Mouse (Mus musculus) embryo, embryonic 11 days (tissue): ENCODE measurements around the gene Pkp2.
"Not testable (repeated sequence)": the region's sequence is repeated elsewhere in the genome, so short reads cannot be mapped to it uniquely, and the experiment has no call there.

Experiments used
- DNase-seq: peaks from one replicate; pipeline ENCODE4 v3.0.0-alpha.2; 2015

Pkp2 gene

DNA sequence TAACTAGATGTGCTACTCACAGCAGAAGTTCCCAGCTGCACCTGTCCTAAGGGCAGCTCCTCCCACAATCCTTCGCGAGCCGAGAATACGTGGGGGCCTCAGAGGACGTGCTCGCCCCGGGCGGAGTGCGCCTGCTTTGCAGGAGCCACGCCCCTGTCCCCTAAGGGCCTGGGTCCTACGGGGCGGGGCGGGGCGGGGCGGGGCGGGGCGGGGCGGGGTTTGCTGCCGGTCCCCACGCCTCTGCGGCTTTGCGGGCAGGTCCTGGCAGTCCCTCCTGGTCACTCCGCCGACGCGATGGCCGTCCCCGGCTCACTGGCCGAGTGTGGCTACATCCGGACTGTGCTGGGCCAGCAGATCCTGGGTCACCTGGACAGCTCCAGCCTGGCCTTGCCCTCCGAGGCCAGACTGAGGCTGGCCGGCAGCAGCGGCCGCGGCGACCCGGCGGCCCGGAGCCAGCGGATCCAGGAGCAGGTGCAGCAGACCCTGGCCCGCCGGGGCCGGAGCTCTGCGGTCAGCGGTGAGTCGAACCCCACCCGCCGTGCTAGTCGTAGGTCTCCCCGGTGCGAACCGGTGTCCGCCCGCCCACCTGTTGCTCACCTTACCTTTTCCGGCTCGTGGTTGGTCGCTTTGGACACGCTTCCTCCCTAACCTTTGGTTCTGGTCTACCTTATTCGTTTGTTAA is at the start of gene Pkp2:
TSS of gene Pkp2 (plus strand) at position 240 of the 682 bp plus-strand sequence.
- DNase-seq: peak; percentile 94

DNA sequence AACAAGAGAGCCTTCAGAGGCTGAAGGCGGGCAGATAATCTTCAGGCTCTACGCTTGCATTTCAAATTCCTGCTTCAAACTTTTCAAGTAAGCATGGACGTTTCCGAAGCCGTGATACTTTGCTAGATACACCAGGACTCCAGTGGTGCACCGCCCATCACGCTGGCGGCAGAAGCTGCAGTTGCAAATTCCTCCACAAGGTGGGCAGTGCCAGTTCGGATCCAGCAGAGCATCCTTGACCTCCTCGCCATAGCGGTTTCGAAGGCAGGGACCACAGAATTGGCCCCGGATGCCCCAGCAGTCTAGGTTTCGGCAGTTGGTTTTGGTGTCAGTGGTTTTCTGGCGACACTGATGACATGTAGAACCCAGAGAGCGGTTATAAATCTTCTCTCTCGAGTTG is 15.7 kb upstream of the Pkp2 start:
- no peak for DNase-seq

DNA sequence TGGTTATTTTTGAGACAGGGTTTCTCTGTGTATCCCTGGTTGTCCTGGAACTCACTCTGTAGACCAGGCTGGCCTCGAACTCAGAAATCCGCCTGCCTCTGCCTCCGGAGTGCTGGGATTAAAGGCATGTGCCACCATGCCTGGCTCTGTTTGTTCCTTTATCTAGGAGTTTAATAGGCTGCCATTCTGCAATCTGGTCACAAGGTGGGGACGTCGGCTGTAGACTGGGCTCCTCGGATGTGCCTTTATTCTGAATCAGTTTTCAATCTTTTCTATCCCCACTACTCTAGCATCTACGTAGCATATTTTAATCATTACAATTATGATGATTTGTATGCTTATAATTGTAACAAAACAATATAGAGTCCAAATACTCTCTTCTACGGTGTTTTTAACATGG is 11.1 kb upstream of the Pkp2 start:
- DNase-seq: peak; percentile 65

DNA sequence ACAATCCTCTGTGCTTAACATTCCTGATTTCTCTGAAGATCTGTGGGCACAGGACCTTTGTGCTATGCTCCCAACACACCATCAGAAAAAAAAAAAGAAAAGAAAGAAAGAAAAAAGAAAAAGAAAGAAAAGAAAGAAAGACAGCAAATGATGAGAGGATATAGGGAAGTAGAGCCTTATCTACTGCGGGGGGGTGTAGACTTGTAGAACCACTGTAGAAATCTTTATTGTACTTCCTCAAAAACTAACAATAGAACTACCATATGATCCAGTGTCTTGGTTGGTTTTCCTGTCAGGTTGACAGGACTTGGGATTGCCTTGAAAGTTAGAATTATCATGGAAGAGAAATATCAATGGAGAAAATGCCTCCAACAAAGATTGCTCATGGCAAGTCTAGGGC is 8.5 kb upstream of the Pkp2 start:
- DNase-seq: no peak

DNA sequence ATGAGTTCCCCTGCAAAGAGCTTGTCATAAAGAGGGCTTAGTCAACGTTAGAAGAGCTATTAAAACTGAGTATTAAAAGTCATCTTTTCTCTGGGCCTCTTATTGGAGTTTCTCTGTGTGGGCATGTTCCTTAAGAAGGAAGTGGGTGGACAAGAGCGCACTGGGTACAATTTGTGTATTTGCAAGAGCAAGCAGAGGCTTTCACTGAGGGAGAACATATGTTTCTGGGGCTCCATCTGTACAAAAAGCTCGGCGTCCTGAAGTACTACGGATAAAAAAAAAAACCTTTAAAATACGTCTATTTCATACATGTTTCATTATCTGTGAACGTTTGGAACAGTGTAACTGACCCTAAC is 417 bp upstream of the Pkp2 start:
- DNase-seq: no peak

DNA sequence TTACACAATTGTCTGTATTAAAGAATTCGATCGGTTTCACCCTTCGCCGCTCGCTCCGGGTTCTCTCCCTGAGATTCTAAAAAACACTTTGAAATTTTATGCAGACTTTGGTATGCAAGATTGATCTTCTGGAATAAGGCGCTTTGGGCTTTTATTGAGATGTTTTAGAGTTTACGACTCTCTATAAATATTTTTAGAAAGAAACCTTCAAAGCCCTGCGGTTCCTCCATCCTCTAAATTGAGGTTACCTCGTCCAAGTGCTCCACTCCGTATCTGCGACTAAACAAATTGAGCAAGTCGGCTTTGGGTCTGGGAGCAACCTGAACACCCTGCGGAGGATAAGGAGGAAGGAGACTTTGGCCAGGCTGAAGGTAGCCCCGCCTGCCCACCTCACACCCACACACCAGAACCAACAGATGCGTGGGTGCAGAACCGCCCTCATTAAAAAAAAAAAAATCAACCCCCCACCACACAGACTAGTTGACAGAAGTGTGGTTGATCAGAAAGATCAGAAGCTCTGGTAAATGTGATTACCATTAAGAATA is 715 bp downstream of the Pkp2 start:
- DNase-seq: no peak

DNA sequence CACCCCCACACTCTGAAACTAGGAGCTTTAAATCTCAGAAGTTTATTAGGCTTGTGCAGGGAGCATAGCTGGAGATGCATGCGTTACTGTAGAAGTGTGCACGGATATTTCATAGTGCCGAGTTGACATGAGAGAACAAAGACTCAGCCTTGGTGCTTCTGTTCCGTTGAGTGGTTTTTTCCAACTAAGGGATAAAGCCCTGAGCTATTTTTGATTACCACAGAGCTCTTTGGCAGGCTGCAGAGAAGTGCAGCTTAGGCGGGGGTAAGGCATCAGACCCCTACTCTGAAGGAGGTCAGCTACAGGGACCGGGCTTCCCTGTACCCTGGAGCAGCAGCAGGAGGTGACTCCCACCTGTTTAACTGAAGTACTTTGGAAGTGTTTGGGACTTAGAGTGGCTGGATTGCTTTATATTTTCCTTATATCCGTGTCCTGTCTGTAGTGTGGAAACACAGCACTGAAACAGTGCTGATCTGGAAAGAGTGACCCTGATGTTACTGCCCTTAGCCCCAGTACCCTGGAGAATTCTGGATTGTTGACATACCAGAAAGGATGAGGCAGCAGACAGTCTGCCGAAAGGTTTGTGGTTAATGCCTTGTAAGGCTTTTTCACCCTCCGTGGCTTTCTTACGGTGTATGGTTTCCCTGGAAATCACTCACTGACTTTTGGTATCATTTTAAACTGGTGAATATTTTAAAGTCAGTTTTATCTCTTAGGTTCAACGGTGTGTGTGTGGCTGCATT is 2.7 kb downstream of the Pkp2 start:
- DNase-seq: no peak

DNA sequence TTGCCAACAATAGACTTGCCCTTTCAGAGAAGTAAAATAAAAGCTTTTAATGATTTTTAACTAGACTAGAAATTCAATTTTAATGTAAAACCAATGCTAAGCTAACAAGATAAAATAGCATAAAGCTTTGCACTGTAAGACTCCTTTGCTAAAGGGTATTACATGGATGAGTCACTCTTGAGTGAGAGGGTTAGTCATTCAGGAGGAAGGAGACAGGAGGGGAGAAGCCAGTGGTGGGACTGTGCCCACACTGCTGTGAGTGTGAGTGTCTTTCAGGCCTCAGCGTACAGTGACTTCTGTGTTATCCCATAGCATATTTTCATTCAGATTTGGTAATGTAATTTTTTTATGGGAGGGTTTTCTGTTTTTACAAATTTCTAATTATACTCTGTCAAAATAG is 3.8 kb downstream of the Pkp2 start:
- no peak for DNase-seq

DNA sequence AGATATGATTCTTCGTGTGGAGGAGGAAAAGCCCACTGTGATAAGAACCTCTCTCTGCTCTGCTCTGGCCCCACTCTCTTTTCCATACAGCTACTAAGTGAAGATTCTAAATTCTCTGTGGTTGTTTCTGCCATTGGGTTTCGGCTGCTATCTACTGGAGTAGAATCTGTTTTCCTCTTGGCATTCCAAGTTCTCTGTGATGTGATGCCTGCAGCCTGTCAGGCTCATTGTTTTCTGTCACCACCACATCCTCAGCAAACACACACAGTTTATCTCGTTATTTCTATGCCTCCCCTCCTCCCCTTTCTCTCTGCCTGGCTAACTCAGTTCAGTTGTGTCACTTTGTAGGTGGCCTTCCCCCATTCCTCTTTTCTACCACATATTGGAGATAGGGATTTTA is 6.7 kb downstream of the Pkp2 start:
- DNase-seq: no peak

DNA sequence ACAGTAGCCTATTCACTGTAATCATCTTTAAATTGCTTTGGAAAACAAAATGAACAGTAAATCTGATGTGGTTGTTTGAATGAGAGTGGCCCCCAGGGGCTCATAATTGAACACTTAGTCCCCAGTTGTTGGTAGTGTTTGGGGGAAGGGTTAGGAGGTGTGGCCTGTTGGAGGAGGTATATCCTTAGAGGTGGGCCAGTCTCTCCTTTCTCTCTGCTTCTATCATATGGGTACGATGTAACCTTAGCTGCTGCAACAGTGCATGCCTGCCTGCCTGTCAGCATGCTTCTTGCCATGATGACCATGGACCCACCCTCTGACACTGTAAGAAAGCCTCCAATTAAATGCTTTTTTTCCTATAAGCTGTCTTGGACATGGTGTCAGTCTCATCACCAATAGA is 9.5 kb downstream of the Pkp2 start:
- no peak for DNase-seq

DNA sequence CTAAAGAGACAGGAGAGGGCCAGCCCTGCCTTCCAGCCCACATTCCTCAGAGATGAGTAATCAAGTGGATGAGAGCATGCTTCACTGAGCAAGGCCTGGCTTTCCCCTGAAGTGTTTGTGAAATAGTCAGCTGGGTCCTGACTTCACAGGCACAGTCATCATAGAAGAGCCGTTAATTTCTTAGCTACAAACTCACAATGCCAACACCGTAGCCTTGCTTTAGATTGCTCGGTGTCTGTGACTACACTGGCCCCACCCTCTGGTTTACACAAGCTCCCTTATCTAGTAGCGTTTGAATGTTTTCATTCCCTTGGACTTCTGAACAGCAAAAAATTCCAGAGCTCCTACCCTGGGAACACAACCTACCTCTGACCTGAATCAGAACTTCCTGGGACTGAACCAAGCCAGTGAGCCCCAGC is 11.4 kb downstream of the Pkp2 start:
- peak; percentile 56 for DNase-seq

DNA sequence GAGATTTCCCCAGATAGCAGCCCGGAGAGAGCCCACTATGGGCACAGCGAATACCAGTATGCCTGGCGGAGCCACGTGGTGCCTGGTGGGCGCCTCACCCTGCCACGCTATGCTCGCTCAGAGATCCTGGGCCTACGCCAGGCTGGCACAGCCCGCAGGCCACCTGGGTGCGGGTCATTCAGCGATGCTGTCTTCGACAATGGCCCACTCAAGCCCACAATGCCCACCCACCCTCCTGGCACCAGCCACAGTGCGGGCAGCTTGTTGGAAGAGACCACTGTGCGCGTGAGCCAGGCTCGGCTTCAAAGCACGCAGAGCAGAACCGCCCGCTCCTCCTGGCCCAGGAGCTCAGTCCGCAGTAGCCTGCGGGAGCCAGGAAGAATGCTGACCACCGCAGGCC is 12.7 kb downstream of the Pkp2 start:
- DNase-seq: no peak

DNA sequence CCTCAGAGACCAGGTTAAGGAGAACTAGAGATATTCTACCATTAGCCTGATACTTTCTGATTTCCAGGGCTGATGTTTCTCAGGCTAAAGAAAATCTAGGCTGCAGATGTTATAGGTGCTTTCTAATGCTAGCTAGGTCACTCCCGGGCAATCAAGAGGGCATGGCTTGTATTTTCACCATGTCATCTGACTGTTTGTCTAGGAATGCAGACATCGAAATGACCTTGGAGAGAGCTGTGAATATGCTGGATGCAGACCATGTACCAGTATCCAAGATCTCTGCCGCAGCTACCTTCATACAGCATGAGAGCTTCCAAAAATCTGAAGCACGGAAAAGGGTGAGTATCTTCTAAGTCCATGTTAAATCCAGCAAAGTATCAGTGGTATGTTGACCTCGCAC is 17.3 kb downstream of the Pkp2 start:
- DNase-seq: no peak

DNA sequence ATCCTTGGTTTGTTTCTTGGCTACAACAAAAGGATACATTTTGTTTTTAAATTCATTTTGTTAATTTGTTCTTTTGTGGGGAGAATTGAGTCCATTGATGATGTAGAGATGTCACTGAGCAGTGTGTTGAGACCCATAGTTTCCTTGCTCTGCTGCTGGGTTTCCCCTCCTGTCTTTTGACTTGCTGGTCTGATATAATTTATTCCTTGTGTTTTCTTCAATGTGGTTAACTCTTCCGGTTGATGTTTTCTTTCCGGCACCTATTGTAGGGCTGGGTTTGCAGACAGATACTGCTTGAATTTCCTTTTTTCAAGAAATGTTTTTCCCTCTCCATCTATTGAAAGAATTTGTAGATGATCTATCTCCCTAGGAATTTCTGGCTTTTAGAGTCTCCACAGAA is 20.8 kb downstream of the Pkp2 start:
- no peak for DNase-seq

DNA sequence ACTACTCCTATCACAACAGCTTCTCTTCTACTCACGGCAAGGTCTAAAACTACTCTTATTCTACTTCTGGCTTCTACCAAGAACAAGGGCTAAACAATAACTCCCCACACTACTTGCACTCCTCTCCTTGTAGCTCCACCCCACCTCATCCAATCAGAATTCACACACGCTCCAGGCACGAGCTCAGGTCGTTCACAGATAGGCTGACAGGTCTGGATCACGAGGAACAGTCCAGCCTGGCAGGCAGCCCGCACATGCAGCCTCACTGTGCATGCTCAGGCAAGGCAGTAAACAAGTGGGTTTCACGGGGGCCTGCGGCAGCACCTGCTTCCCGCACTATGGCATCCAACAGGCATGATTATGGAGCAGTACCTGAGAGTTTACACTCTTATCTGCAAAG is 23.6 kb downstream of the Pkp2 start:
- DNase-seq: not testable (repeated sequence)

DNA sequence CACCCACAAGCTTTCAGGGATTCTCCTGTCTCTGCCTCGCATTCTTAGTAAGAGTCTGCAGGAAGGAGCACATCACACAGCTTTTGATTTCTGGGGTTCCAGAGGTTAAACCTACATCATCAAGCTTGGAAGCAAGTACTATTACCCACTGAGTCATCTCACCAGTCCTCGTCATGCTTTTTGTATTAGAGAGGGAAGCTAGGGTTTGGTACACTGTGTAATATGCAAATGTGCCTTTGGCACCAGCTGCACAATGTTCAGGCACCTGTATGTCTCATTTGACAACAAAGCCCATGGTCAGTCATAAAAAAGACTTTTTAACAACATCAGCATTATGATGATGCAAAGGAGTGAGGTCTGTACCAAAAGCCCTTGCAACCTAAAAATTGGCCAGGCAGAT is 25.2 kb downstream of the Pkp2 start:
- DNase-seq: no peak

DNA sequence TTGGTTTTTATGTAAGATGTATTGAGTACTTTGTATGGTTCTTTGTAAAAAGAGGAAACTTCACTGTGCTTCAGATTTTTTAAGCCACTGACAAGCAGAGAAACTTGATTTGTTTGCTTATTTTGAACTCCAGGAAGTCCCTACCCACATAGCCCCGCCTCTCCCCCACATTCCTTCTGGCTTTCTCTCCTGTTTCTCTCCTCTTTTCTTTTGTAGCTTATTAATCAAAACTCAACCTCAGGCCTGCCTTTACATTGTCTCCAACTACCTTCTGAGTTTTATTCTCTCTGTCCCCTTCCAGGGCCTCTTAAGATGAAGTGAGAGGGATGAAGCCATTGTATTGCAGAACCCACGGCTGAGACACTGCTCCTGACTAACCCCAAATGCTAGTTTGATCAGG is 31.6 kb downstream of the Pkp2 start:
- no peak for DNase-seq

DNA sequence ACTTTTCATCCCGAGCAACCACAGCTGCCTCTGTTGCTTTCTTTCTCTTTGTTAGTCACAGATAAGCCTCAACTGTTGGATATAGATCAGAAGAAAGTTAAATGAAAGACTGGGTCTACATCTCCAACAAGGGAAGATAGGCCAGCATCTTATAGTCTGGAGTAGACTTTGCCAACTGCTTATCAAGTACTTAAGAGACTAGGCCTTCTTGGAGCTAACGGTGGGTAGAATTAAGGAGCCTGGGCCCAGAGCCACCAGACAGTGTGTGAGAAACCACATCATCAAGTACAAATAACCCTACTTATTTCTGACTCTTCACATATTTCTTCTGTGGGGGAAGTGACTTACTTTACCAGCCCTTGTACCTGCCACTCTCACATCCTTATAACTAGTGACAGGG is 37.4 kb downstream of the Pkp2 start:
- DNase-seq: no peak

DNA sequence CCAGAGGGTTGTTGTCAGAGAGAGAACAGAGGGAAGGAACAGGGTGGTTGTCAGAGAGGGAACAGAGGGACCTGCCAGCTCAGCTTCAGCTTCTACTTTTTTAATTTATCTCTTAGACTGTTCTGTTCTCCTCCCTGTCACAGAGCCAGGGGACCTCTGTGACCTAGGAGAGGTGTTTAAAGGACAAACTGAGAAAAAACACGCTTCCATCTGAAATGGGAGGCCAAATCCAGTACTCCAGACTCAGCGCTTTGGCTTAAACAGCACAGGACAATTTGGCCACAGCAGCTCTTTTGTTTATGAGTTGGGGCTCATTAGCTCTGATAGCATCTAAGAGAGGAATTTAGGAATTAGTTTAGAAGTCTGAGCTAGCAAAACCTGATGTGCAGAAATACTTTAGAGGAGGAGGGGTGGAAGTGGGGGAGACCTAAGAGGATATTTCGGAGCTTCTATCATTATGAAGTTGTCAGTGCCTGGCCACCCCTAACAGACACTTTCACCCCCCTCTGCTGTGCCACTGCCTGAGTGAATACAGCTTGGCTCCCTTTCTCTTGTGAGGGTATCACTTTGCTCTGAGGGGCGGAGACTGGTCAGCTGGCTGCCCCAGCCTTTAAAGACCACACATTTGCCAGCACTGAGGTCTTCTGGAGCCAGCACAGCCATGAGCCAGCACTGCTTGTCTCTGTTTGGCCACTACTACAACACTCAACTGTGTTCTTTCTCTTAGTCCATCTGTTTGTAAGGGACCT is 40.4 kb downstream of the Pkp2 start:
- peak; percentile 49 for DNase-seq

DNA sequence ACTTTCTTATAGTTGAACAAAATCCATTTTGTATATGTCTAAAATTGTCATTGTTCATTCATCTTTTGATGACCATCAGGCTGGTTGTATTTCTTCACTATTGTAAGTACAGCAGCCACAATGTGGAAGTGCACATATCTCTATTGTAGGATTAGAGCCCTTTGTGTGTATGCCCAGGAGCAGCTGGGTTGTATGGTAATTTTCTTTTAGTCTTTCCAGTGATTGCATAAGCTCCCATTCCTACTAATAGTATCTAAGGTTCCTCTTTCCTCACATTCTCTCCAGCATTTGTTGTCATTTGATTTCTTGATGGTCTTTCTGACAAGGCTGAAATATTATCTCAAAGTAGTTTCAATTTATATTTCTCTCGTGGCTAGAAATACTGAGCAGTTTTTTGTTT is 42.1 kb downstream of the Pkp2 start:
- no peak for DNase-seq

DNA sequence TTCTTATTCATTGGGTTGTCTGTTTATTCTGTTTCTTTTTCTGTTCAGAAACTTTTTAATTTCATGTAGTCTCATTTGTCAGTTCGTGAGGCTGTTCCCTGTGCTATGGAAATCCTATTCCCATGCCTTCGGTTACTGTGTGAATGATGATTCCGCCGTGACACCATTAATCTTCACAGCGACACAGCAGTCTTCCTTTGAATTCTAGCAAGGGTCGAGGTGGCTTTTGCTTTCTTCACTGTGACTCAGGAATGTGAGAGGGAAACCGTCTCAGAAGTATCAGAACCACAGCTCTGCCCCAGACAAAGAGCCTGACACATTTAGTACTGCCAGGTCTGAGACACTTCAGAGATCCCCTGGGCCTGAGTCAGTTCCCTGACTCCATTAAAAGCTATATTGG is 42.8 kb downstream of the Pkp2 start:
- DNase-seq: peak; percentile 31

DNA sequence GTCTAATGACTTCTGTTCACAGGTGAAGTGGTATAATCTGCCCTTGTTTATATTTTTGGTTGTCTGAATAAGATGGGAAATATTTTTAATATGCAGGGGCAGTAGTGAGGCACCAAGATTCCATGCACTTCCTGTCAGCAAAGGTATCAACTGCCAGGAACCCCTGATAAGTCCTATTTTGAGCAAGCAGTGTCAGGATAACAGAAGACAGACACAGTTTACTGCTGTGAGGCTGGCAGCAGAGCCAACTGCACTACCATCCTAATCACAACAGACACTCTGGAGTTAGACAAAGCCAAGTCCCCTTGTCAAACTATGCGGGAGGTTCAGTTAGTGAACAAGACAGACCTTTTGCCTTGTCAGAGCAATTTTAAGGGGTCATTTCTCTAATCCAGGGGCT is 43.6 kb downstream of the Pkp2 start:
- no peak for DNase-seq

DNA sequence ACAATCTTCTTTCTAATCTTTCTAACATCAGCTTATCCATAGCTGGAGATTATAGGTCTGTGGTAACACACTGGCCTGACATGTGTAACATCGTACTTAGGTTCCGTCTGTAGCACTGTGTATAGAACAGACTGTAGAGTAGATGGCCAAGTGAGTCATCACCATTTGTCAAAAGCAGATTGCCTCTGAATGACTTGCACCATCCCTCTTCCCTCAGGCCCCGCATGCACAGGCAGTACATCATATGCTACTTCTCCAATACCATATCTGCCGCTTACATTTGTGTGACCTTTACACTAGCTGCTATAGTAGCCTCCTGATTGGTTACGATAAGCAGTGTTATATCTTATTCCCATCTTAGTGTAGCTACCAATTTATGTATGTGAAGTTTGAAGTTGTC is 47.8 kb downstream of the Pkp2 start:
- no peak for DNase-seq

DNA sequence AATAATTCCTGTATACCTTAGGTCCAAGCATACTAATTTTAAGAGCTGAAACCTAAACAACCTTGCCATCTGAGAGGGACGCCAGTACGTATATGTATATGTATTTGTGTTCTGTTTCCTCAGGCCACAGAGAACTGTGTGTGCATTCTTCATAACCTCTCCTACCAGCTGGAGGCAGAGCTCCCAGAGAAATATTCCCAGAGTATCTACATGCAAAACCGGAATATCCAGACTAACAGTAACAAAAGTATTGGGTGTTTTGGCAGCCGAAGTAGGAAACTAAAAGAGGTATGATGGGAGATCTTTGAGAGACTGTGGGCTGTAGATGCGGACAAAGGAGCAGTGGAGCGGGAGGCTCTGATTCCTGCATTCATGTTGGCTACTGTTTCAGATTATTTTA is 48.4 kb downstream of the Pkp2 start:
- no peak for DNase-seq
